Mouse (Mus musculus) olfactory bulb, adult 2 months (tissue): ENCODE results near the gene Ugcg. TPM values are rescaled to one million over a fixed set of nuclear protein-coding genes. Genes with fewer than 3 reads are reported as not detected.

Source experiments
- H3K27ac ChIP-seq: fragments of 200-500 bp; 2 replicates; pipeline ENCODE4 v1.5.1; 2012; ENCODE audit warnings: low read depth, low read length; ENCODE audit not compliant: insufficient read depth
- H3K4me1 ChIP-seq: fragments of 200-500 bp; 2 replicates; pipeline ENCODE4 v1.6.1; 2012; ENCODE audit warnings: low read length; ENCODE audit not compliant: control insufficient read depth, insufficient read depth
- H3K4me3 ChIP-seq: fragments of 200-500 bp; 2 replicates; pipeline ENCODE4 v1.5.1; 2012; ENCODE audit warnings: mild to moderate bottlenecking, low read depth, low read length, moderate library complexity; ENCODE audit not compliant: insufficient read depth
- CTCF ChIP-seq: fragments of 200-500 bp; IDR thresholded peaks from 2 replicates; pipeline ENCODE4 v1.5.1; 2012; ENCODE audit warnings: low read depth, mild to moderate bottlenecking, low read length, moderate library complexity; ENCODE audit not compliant: insufficient read depth
- POLR2A ChIP-seq: fragments of 200-500 bp; IDR thresholded peaks from 2 replicates; pipeline ENCODE4 v1.6.1; 2012; ENCODE audit warnings: mild to moderate bottlenecking, low read depth, low read length, moderate library complexity; ENCODE audit not compliant: insufficient read depth
- WGBS: fragments of 180-500 bp; shearing (Covaris S2); methylation state at CpG from one replicate; pipeline ENCODE4 v1.1.7; 2018; 5-methylcytosine and 5-hydroxymethylcytosine counted together
- polyA plus RNA-seq: library from polyadenylated mRNA; stranded (reverse); fragments of >200 nt; gene quantifications from 2 replicates; pipeline ENCODE4 v1.2.4, GENCODE M21; 2012; ENCODE audit warnings: low replicate concordance; ENCODE audit not compliant: missing spikeins, insufficient read depth, insufficient read length

Ugcg gene
- polyA plus RNA-seq, 1 experiment, result not detected

GRCm38 (mm10) chr4:59231266-59232055 lies 42.4 kb downstream of the Ugcg start:
- Histone ChIP-seq H3K4me3 (no peak overlapping the region), H3K27ac (no peak overlapping the region), H3K4me1 (no peaks in the 10 kb centered on the region)
- 85% methylated on average over 6 of the region's 6 CpGs for WGBS
- TF ChIP-seq POLR2A (no peak), CTCF (no peak)

DNA sequence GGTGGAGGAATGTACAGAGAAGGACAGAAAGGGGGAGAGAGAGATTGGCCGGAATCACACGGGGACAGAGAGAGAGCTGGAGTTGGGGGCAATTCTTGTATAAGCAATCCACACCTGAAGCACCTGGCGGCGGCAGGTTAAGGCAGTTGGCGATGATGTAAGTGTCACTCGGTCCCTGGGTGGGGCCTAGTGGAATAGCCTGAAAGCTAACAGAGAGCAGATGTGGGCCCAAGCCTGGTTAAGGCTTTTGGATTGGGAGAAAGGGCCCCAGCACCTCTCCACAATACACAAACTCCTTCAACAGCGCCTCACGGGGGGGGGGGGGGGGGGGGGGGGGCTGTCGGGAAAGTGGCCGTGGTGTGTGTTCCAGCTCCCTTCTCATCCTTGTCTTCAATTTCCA lies 45.0 kb downstream of the Ugcg start:
- H3K4me3 ChIP-seq, result no peak overlapping the region
- 96% methylated on average over 8 of the region's 10 CpGs for WGBS
- TF ChIP-seq CTCF, result no peak
- TF ChIP-seq POLR2A, result no peak
- H3K4me1 ChIP-seq, result no peaks in the 10 kb centered on the region
- no peak overlapping the region for H3K27ac ChIP-seq

GRCm38 (mm10) chr4:59234451-59235216 lies 45.6 kb downstream of the Ugcg start:
- Histone ChIP-seq H3K4me1 (no peaks in the 10 kb centered on the region), H3K4me3 (no peak overlapping the region), H3K27ac (no peak overlapping the region)
- WGBS, result 93% methylated on average over 23 of the region's 23 CpGs
- TF ChIP-seq CTCF, result no peak
- TF ChIP-seq POLR2A, result no peak

GRCm38 (mm10) chr4:59236362-59236761 lies 47.3 kb downstream of the Ugcg start:
- WGBS, result 91% methylated on average over 3 of the region's 3 CpGs

GRCm38 (mm10) chr4:59238641-59239311 lies 49.7 kb downstream of the Ugcg start:
- Histone ChIP-seq H3K27ac (no peak overlapping the region), H3K4me1 (no peaks in the 10 kb centered on the region), H3K4me3 (no peak overlapping the region)
- no peak for TF ChIP-seq CTCF
- TF ChIP-seq POLR2A, result no peak
- WGBS, result 72% methylated on average over 9 of the region's 9 CpGs

More at GRCm38 (mm10) chr4:59236362-59236761, 47.3 kb downstream of the Ugcg start:
- no peaks in the 10 kb centered on the region for H3K4me1 ChIP-seq
- no peak overlapping the region for H3K4me3 ChIP-seq
- no peak for TF ChIP-seq CTCF
- TF ChIP-seq POLR2A, result no peak
- H3K27ac ChIP-seq, result no peak overlapping the region

GRCm38 (mm10) chr4:59239312-59239728 lies 50.3 kb downstream of the Ugcg start:
- Histone ChIP-seq H3K4me1 (no peaks in the 10 kb centered on the region), H3K27ac (no peak overlapping the region), H3K4me3 (no peak overlapping the region)
- 42% methylated on average over 9 of the region's 9 CpGs for WGBS
- TF ChIP-seq POLR2A, result no peak
- no peak for TF ChIP-seq CTCF

- Histone ChIP-seq H3K4me1 (no peaks in the 10 kb centered on the region), H3K27ac (no peak overlapping the region), H3K4me3 (no peak overlapping the region)
- 87% methylated on average over 9 of the region's 9 CpGs for WGBS
- no peak for TF ChIP-seq CTCF
- no peak for TF ChIP-seq POLR2A
Observed at GRCm38 (mm10) chr4:59240160-59240559, 51.1 kb downstream of the Ugcg start.

DNA sequence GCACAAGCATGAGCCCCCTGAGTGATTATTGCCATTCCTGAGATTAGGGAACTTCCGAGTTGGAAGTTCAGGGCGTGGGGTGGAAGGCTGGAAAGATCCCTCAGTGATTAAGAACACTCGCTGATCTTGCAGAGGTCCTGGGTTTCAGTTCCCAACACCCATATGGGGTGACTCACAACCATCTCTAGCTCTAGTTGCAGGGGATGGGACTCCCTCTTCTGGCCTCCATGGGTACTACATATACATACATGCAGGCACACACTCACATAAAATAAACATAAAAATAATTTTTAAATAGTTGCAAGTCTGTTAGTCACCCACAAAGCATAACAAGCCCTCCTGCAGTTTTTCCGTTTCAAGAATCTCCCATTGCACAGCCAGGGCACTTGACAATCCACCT lies 52.0 kb downstream of the Ugcg start:
- Histone ChIP-seq H3K4me3 (no peak overlapping the region), H3K4me1 (no peaks in the 10 kb centered on the region), H3K27ac (no peak overlapping the region)
- no peak for TF ChIP-seq POLR2A
- no peak for TF ChIP-seq CTCF
- 92% methylated on average over 4 of the region's 4 CpGs for WGBS
